Mouse (Mus musculus): ENCODE results near the gene Mtrf1l.

DNA sequence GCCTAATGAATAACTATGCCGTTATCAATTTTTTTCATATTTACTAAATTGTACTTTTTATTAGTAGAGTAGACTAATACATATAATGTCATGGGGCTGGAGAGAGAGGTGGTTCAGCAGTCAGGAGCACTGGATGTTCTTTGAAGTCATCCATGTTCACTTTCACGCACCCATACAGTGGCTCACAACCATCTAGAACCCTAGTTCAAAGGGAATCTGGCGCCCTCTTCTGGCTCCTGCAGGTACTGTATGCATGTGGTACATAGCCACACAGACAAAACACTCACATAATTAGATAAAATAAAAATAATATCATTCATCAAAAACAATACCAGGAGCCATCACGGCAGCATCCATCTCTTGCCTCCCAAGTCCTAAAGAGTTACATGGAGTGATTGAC is 36.0 kb upstream of the Mtrf1l start:
- TF ChIP-seq GATA1 (IDR thresholded peaks at IDR 0.05; ENCODE audit: borderline replicate concordance, low read length) (no peak), FLI1 (IDR thresholded peaks at IDR 0.05; ENCODE audit: low read length) (no peak)

All from megakaryocyte, embryonic 14.5 days (primary cell).